Mouse (Mus musculus) forebrain, embryonic 14.5 days (tissue): ENCODE measurements at regions not wholly inside any gene's neighbourhood (a gene's known extent, or its start where the extent isn't known, plus 50 kb on each side); places are given as distances from the start of the nearest gene placed in this dataset.

Source experiments
- ATAC-seq: fragments of 200-750 bp; cut with Nextera tagmentation; 2 replicates; pipeline ENCODE4 v1.8.0; 2017; ENCODE audit warnings: mild to moderate bottlenecking, moderate library complexity
- DNase-seq: peaks from one replicate; pipeline ENCODE4 v3.0.0-alpha.2; 2015; ENCODE audit warnings: low spot score
- H3K27ac ChIP-seq: fragments of 300-500 bp; sonication (generic); 2 replicates; pipeline ENCODE4 v1.5.1; 2014; ENCODE audit warnings: low read depth, mild to moderate bottlenecking, control low read depth, low read length, moderate library complexity
- H3K27me3 ChIP-seq: fragments of 300-500 bp; sonication (generic); replicated peaks from 2 replicates; pipeline ENCODE4 v1.6.1; 2014; ENCODE audit warnings: low read length, control low read depth, mixed read lengths; ENCODE audit not compliant: control insufficient read depth, insufficient read depth
- H3K36me3 ChIP-seq: fragments of 300-500 bp; sonication (generic); 2 replicates; pipeline ENCODE4 v1.6.1; 2014; ENCODE audit warnings: low read length, control low read depth; ENCODE audit not compliant: control insufficient read depth, insufficient read depth
- H3K4me1 ChIP-seq: fragments of 300-500 bp; sonication (generic); 2 replicates; pipeline ENCODE4 v1.6.1; 2014; ENCODE audit warnings: antibody characterized with exemption, low read length, control low read depth; ENCODE audit not compliant: control insufficient read depth, insufficient read depth
- H3K4me2 ChIP-seq: fragments of 300-500 bp; sonication (generic); 2 replicates; pipeline ENCODE4 v1.6.1; 2014; ENCODE audit warnings: mild to moderate bottlenecking, control low read depth, low read length
- H3K4me3 ChIP-seq: fragments of 300-500 bp; sonication (generic); 2 replicates; pipeline ENCODE4 v1.5.1; 2014; ENCODE audit warnings: low read depth, low read length, control low read depth
- H3K9ac ChIP-seq: fragments of 300-500 bp; sonication (generic); 2 replicates; pipeline ENCODE4 v1.6.1; 2014; ENCODE audit warnings: mild to moderate bottlenecking, low read length, control low read depth, moderate library complexity
- H3K9me3 ChIP-seq: fragments of 300-500 bp; sonication (generic); replicated peaks from 2 replicates; pipeline ENCODE4 v1.6.1; 2016; ENCODE audit warnings: low read length, control low read depth, mixed read lengths; ENCODE audit not compliant: control insufficient read depth
- WGBS: fragments of 180-500 bp; shearing (Covaris S2); extraction: QIAGEN DNeasy Blood & Tissue Kit; methylation state at CpG from one replicate; pipeline ENCODE4 v1.1.7; 2014; 5-methylcytosine and 5-hydroxymethylcytosine counted together

GRCm38 (mm10) chr13:99644771-99645170, 128.4 kb upstream of the Map1b start:
- no peak overlapping the region for H3K9ac ChIP-seq
- no peaks in the 10 kb centered on the region for H3K9me3 ChIP-seq
- H3K27me3 ChIP-seq, result no peaks in the 10 kb centered on the region
- peaks cover 17% of the 10 kb centered on the region for H3K4me1 ChIP-seq
- H3K4me3 ChIP-seq, result no peak overlapping the region
- no peak overlapping the region for H3K27ac ChIP-seq
- WGBS, result 68% methylated on average over 1 of the region's 1 CpGs
- DNase-seq (peak; percentile 58), ATAC-seq (peak; percentile 18; the same call in 1 of the 2 replicates)
- H3K36me3 ChIP-seq, result no peaks in the 10 kb centered on the region
- no peak overlapping the region for H3K4me2 ChIP-seq

DNA sequence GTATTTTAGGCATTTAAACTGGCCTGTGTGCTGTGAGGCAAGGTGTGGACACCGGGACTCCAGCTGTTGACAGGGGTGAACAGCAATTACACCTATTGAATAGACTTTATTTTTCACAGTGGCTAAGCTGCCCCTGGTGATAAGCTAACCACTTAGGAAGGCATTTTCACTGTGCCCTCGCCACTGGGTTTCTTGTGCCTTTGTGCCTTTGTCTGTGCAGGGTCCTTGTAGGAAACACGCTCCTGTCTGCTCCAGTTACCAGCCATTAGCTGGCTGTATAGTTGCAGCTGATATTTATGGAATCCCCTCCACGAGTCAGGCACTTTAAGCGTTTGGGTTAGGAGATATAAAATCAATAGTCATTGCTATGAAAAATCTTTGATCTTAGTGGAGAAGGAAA, 126.5 kb upstream of the Map1b start:
- Histone ChIP-seq H3K4me2 (no peak overlapping the region), H3K27me3 (no peaks in the 10 kb centered on the region), H3K9ac (no peak overlapping the region), H3K27ac (no peak overlapping the region), H3K4me3 (no peak overlapping the region), H3K36me3 (no peaks in the 10 kb centered on the region), H3K9me3 (no peaks in the 10 kb centered on the region), H3K4me1 (peaks cover 17% of the 10 kb centered on the region)
- WGBS, result 12% methylated on average over 5 of the region's 5 CpGs
- ATAC-seq, result 0 out of 2 replicates have a peak, but pooled peaks have one; percentile 19
- no peak for DNase-seq

DNA sequence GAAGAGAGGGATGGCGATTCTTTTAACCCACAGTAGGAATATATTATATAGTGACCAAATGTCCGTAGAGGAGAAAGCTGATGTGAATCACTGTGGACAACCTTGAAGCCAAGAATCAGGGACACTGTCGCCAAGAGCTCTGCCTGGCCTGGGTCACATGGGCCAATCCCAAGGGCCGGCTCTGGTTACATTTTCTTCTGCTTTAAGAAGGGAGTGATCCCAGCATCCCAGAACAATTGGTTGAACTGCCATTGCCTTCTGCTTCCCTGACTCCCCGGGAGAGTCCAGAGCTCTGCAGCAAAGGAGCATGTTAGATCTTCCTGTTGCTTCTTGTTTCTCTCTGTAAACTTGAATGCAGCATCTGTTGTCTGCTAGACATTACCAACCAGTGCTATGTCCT, 126.0 kb upstream of the Map1b start:
- WGBS, result 43% methylated on average over 5 of the region's 5 CpGs
- DNase-seq, result no peak
- Histone ChIP-seq H3K4me1 (peaks cover 17% of the 10 kb centered on the region), H3K27ac (0 out of 2 replicates have a peak overlapping the region, but pooled peaks have one; percentile 54), H3K9me3 (no peaks in the 10 kb centered on the region), H3K9ac (no peak overlapping the region), H3K36me3 (no peaks in the 10 kb centered on the region), H3K4me2 (no peak overlapping the region), H3K4me3 (no peak overlapping the region), H3K27me3 (no peaks in the 10 kb centered on the region)
- no peak for ATAC-seq

GRCm38 (mm10) chr13:99641386-99642165, 125.2 kb upstream of the Map1b start:
- ATAC-seq, result peak; percentile 65; the same call in 1 of the 2 replicates
- Histone ChIP-seq H3K9ac (no peak overlapping the region), H3K27ac (peak overlapping the region; percentile 54; the same call in 1 of the 2 replicates), H3K4me1 (peaks cover 17% of the 10 kb centered on the region), H3K27me3 (no peaks in the 10 kb centered on the region), H3K9me3 (no peaks in the 10 kb centered on the region), H3K4me2 (no peak overlapping the region), H3K4me3 (no peak overlapping the region), H3K36me3 (no peaks in the 10 kb centered on the region)
- 75% methylated on average over 22 of the region's 22 CpGs for WGBS
- peak; percentile 53 for DNase-seq

- H3K4me3 ChIP-seq, result no peak overlapping the region
- H3K4me2 ChIP-seq, result no peak overlapping the region
- DNase-seq, result peak; percentile 49
- no peak overlapping the region for H3K9ac ChIP-seq
- WGBS, result 58% methylated on average over 5 of the region's 5 CpGs
- no peaks in the 10 kb centered on the region for H3K36me3 ChIP-seq
- H3K27me3 ChIP-seq, result no peaks in the 10 kb centered on the region
- H3K9me3 ChIP-seq, result no peaks in the 10 kb centered on the region
- H3K27ac ChIP-seq, result no peak overlapping the region
- 0 out of 2 replicates have a peak, but pooled peaks cover 2% of the 10 kb centered on the region for H3K4me1 ChIP-seq
- ATAC-seq, result no peak
Observed at GRCm38 (mm10) chr13:99632706-99633105, 116.4 kb upstream of the Map1b start.

DNA sequence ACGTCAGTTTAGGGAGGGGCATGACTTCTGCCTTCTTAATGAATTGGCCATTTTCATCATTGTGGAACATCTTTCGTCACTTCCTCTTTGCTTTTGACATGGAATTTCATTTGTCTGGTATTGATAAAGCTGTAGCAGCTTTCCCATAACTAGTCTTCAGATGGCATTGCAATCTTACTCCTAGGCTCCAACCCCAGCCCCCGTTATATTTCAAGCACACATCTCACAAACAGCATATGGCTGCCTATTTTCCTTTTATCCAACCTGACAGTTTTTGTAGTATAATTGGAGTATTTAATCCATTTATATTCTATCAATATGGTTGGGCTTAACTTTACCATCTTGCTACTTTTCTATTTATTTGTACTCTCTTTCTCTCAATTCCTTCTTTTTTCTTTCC, 114.5 kb upstream of the Map1b start:
- Histone ChIP-seq H3K9me3 (no peaks in the 10 kb centered on the region), H3K36me3 (no peaks in the 10 kb centered on the region), H3K4me2 (no peak overlapping the region), H3K27ac (no peak overlapping the region), H3K4me3 (no peak overlapping the region), H3K27me3 (no peaks in the 10 kb centered on the region), H3K9ac (no peak overlapping the region), H3K4me1 (0 out of 2 replicates have a peak, but pooled peaks cover 2% of the 10 kb centered on the region)
- peak; percentile 15 for DNase-seq
- WGBS, result 84% methylated on average over 3 of the region's 3 CpGs
- no peak for ATAC-seq

DNA sequence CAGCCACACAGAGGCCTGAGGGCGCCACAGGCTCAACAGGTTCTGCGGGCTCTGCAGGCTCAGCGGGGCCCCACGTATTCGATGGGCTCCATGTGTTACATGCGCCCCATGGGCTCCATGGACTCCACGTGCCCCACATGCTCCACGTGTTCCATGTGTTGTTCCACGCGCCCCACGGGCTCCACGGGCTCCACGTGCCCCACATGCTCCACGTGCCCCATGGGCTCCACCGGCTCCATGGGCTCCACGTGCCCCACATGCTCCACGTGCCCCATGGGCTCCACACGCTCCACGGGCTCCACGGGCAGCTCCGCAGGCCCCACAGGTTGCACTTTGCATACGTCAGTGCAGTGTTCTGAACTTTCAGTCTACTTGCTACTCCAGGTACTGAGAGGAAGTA, 114.0 kb upstream of the Map1b start:
- Histone ChIP-seq H3K9ac (no peak overlapping the region), H3K4me2 (no peak overlapping the region), H3K27me3 (no peaks in the 10 kb centered on the region), H3K4me1 (0 out of 2 replicates have a peak, but pooled peaks cover 2% of the 10 kb centered on the region), H3K36me3 (no peaks in the 10 kb centered on the region), H3K27ac (no peak overlapping the region), H3K4me3 (no peak overlapping the region), H3K9me3 (no peaks in the 10 kb centered on the region)
- ATAC-seq (no peak), DNase-seq (no peak)
- 95% methylated on average over 22 of the region's 22 CpGs for WGBS

DNA sequence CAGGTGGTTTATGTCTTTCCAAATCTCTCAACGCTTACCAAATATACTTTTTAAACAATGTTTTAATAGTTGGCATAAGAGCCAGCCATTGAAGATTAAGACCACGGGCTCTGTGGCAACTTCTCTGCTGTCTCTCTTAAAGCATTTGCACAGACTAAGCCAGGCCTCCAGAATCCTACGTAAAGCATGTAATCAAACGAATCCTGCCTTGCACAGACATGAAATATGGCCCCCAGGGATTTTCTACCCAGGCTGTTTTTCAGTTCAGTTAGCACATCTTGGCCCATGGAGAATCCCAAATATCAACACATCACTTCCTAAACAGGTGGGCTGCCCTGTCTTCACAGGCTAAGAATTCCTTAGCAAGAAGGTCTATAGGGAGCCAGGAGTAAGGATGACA, 108.9 kb upstream of the Map1b start:
- no peak for ATAC-seq
- no peak overlapping the region for H3K9ac ChIP-seq
- no peak overlapping the region for H3K27ac ChIP-seq
- H3K4me3 ChIP-seq, result no peak overlapping the region
- H3K9me3 ChIP-seq, result no peaks in the 10 kb centered on the region
- WGBS, result 86% methylated on average over 4 of the region's 4 CpGs
- DNase-seq, result no peak
- no peaks in the 10 kb centered on the region for H3K27me3 ChIP-seq
- no peaks in the 10 kb centered on the region for H3K4me1 ChIP-seq
- no peak overlapping the region for H3K4me2 ChIP-seq
- no peaks in the 10 kb centered on the region for H3K36me3 ChIP-seq

GRCm38 (mm10) chr13:99618332-99618731, 102.0 kb upstream of the Map1b start:
- ATAC-seq (no peak), DNase-seq (no peak)
- H3K27me3 ChIP-seq, result no peaks in the 10 kb centered on the region
- H3K9me3 ChIP-seq, result no peaks in the 10 kb centered on the region
- H3K9ac ChIP-seq, result no peak overlapping the region
- no peaks in the 10 kb centered on the region for H3K4me1 ChIP-seq
- no peaks in the 10 kb centered on the region for H3K36me3 ChIP-seq
- H3K4me2 ChIP-seq, result no peak overlapping the region
- no peak overlapping the region for H3K4me3 ChIP-seq
- WGBS, result 87% methylated on average over 9 of the region's 9 CpGs
- no peak overlapping the region for H3K27ac ChIP-seq
